Mouse (Mus musculus) regulatory T cell (primary cell): ENCODE data around the gene Chaf1a.

Experiments used
- in situ Hi-C: fragments of 300-600 bp; cut with MboI, MseI; formaldehyde crosslinking; loops from one replicate; pipeline ENCODE4 v1.15.1; 2025; ENCODE audit warnings: high pct_unique_total_duplicates

Chaf1a gene

DNA sequence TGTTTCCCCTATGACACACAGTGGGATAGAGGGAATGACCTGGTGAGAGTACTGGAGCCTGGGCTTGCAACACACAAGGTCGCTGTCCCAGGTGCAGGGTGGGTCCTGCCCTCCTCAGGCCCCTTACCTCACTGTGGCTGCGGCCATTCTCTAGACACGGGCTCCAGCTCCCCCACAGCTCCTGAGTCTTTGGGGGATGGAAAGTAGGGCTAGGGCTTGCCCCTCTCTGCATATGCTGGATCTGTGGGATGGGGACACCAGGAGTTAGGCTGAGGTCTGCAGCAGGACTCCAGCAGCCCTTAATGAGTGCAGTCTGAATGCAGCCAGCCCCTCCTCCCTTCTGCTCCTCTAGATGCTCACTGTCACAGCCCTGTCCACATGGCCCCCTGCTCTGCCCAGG lies 72.5 kb downstream of the Chaf1a start:
- in situ Hi-C loops, result no loop called here

DNA sequence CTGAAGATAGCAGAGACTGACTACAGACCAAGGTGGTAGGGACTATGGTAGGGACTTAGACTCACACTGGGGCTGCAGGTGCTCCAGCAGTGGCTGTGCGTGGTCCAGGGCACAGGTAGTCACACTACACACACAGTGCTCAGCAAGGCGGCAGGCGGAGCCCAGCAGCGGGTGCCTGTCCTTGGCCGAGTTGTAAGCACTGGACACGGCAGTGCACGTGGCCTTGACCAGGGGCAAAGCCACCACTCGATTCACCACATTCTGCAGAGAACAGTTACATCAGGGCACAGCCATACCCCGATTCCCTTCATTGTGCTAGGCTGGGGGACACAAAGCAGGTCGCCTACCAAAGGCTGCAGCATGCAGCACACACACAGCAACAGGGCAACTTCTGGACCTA lies 76.0 kb downstream of the Chaf1a start:
- in situ Hi-C loops, result no loop called here

DNA sequence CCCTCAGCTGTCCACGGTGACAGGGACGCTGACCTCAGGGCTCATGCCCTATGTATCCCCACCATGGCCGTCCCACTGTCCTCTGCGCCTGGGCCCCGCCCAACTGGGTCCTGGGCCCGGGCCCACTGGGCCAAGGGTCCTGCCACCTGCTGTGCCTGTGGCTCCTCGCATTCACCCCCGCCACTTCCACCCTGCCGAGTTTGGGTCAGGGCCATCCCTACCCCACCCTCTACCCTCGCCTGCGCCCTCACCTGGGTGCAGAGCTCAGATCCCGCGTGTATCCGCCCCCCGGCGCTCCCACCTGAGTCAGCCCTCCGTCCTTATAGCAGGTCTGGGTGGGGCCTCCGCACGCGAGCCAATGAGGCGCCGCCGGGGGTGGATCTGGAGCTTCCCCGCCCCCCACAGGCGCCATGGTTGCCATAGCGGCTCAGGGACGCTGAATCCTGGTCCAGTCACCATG lies 77.0 kb downstream of the Chaf1a start, which contains the start of gene Plin5:
TSS of gene Plin5 (minus strand) at position 346 of the 460 bp plus-strand sequence.
- in situ Hi-C loops, result no loop called here

DNA sequence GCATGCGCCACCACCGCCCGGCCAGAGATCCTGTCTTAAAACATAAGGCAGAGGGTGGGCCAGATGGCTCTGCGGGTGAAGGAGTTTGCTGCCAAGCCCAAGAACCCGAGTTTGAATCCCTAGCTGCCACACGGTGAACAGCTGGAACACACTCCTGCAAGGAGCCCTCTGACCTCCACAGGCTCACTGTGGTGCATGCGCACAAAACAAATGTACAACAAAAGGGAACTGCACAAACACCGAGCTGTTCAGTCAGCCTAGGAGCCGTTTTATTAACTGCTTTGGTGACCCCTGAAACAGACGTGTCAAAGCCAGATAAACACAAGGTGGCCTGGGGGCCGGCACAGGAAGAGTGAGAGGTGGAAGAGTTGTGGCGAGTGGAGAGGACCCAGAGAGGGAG lies 79.2 kb downstream of the Chaf1a start:
- in situ Hi-C loops, result no loop called here

DNA sequence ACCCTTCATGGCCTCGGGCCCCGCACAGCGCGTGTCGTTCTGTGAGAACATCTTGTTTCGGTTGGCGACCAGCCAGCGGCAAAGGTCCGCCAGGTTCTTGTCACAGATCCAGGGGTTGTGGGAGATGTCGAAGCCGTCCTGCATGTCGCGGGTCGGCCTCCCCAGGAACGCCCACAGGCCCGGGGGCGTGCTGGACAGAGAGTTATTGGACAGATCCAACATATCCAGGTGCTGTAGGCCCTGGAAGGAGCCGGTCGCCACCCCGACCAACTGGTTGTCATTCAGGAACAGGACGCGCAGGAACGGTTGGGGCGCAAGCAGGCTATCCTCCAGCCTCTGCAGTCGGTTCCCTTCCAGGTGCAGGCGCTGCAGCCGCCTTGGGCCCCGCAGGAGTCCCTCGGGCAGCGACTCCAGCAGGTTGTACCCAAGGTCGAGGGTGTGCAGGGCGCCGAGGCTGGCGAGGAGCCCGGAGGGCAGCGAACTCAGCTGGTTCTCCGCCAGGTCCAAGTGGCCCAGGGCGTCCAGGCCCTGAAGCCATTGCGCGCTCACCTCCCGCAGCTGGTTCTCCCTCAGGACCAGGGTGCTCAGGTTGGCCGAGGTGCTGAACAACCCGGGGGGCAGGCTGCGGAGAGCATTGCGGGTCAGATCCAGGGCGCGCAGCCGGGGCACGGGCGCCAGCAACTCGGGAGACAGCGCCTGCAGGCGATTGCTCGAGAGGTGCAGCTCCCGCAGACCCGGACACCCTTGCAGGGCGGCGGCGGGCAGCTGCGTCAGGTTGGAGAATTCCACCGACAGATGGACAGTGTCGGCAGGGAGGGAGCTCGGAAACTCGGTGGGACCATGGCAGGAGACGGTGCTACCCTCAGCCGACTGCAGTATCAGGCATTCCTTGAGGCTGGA lies 80.0 kb downstream of the Chaf1a start:
- in situ Hi-C loops, result no loop called here

DNA sequence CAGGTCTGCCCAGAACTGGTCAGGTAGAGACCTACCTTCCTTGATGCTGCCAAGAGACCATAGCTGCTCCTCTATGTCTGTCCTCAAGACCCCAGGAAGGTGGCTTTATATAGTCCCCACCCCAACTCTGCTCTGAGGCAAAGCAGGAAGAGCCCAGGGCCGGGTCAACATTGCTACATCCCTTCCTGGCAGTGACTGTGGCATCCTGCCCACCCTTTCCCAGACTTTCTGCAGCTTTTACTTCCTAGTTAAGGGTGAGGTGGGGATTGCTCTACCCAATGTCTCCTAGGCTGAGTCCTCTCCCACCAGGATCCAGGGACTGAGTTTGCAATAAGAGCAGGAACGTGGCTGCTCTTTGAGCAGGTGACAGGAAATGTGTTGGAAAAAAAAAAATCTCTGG lies 81.6 kb downstream of the Chaf1a start, which contains the start of gene Lrg1:
TSS of gene Lrg1 (minus strand) at position 176 of the 400 bp plus-strand sequence.
- in situ Hi-C loops, result no loop called here
